Mouse (Mus musculus) embryo, embryonic 9.5 days (tissue): Measurements from ENCODE around the gene Zfp740.

Experiments used
- DNase-seq: peaks from one replicate; pipeline ENCODE4 v3.0.0-alpha.2; 2017; ENCODE audit errors: extremely low spot score

Gene Zfp740

DNA sequence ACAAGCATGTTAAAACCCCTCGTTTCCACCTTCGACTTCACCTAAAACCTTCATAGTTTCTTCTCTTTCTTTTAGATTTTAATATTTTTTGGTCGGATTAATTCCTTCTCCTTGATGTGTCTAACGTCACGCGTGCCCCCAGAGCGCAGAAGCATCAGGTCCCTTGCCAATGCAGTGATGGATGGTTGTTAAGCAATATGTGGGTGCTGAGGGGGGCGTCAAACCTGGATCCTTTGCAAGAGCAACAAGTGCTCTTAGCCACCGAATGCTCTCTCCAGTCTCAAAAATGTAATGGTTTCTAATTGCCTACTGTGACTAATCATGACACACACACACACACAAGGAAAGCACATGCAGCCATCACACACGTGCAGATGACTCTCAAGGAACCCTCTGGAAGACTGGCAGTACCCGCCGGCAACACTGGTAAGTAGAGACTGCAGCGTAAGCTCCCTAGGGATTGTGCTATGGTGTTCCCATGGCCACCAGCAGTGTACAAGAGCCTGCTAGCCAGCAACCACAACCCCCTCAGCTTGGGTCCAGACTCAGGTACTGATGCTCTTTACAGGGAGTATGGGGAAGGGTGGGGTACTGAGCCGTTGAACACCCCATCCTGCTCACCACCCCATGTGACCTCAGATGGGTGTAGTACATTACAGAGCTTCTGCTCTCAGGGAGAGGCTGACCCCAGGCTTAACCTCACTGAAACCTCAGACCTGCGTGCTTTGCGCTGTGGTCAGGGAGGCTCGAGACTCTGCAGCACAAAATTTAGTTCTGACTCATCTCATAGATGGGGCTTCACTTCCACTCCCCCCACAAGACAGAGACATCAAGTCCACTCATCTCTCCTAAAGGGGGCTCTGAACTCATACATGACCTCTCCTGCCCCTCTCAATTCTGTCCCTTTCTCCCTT, 27.6 kb downstream of the Zfp740 start:
- no peak for DNase-seq

DNA sequence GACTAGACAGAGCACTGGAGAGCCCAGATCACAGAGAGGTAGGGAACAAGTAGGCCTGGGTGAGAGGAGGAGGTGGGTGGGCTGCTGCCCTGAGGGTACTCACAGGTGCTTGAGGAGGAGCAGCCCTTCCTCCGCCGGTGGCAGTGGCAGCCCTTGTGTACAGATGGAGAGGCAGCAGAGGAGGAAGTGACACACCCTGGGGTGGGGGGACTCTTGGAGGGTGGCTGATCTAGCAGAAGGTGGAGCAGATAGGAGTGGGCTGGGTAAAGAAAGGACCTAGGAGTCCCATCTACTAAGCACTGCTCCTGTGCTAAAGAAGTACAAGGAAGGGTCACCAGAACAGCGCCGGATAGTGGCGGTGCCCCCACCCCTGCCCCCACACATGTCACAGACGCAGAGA, 28.7 kb downstream of the Zfp740 start, which contains the start of gene Itgb7:
TSS of gene Itgb7 (minus strand) at position 197 of the 400 bp plus-strand sequence.
- DNase-seq: no peak

DNA sequence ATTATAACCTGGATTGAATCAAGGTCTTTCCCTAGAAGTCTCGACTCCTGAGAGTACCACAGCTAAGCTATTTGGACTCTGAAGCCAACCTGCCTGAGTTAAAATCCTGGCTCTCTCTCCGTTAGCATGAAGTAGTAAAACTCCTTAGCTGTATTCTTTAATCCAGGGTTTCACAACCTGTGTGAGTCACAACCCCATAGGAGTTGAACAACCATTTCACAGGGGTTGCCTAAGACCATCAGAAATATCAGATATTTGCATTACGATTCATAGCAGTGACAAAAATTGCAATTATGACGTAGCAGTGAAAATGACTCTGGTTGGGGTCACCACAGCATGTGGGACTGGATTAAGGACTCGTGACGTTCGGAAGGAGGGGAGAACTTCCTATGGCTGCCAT, 29.7 kb downstream of the Zfp740 start:
- DNase-seq: no peak

DNA sequence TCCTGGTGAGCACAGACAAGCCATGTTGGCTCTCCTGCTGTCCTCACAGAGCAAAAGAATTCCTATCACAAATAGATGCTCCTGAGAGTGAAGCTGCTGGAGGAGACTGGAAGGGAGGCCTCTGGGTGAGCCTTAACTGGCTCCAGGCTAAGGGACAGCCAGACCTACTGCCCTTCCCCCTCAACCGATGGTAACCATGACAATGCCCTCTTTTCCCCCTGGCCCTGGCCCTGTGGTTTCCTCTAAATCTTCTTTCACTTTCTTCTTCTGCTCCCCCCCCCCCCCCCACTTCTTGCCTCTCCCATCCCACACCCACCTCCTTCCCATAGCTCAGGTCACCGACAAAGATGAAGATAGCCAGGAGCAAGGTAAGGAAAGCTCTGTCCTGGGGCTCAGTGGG, 30.8 kb downstream of the Zfp740 start:
- no peak for DNase-seq

DNA sequence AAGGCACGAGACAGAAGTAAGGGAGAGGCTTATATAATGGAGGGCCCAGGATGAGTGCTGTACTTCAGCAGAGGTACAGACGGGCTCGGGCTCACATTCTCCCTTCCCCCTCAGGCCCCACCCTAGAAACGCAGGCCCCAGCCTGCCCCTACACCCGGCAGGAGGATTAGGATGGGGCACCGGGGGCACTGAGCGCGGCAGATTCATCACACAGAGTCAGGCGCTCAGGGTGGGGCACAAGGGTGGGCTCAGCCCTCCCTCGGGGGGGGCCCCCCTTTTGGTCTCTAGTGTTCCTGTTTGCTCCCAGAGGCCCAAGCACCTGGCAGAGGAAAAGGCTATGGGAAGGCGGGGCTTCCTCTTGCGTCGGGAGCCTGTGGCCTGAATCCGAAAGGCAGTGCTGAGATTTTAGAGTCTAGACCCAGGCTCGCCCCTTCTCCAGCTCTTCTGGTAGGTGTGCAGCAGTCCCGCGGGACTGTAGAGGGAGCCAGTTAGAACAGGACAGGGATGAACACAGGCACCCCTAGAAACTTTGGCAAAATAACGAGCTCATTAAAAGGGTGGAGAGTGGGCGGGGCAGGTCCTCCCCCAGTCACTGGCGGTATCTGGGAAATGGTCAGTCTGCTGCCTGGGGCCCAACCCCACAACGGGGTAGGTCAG, 32.5 kb downstream of the Zfp740 start:
- no peak for DNase-seq

DNA sequence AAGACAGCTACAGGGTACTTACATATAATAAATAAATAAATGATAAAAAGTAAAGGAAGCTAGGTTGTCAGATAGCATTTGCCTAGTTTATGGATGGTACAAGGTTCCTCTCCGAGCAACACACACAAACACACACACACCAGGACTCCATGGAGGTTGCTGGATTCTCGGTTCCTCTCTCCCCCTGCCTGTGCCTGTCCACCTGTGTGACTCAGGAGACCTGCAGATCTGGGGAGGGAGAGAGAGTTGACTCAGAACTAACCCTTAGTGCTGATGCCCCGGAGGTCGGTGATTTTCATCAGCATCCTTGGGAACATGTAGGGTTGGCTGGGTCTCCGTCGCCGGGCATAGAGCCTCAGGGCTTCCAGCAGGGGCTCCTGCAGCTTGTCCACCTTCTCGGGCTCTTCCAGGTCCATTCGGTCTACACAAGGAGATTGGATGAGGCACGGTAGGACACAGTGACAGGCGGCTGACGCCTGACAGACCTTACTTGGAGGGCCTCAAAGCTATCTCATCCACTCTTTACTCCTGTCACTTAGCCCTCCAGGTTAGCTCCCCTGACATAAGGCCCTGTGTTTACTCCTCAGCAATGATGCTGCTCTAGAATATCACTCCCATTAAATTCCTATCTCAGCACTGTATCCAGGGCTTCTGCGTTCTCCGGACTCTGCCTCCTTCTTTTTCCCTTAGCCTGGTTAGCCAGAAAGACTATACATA, 35.7 kb downstream of the Zfp740 start:
- DNase-seq: no peak

DNA sequence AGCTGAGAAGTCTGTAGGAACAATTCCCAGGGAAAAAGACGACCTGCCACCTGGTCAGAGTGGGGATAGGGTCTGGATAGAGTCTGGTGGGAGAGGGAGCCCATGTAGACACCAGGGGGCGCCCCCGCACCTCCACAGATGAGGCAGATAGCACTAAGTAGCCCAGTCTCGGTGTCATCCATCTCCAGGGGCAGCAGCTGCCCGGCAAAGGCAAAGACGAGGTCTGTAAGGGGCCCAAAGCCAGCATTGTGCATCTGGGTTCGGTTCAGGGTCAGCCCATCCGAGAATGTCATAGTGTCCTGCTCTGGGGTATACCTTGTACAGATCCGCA, 36.2 kb downstream of the Zfp740 start:
- DNase-seq: peak; percentile 87

DNA sequence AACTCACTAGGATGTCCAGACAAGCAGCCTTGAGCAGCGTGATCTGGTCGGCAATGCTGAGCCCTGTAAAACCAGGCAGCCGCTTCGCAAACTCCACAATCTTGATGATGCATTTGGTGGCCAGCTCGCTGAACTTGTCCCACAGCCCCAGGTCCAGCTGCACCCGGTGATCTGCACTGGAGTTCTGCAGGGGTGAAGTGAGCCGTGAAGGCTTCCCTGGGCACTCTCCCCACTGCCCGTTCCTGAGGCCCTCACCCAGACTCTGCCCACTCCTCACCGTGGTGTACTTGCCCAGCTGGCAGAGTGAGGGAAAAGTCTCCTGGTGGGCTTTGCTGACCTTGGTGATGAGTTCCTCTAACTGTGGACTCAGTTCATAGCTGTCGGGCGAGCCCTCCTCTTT, 36.8 kb downstream of the Zfp740 start:
- no peak for DNase-seq

DNA sequence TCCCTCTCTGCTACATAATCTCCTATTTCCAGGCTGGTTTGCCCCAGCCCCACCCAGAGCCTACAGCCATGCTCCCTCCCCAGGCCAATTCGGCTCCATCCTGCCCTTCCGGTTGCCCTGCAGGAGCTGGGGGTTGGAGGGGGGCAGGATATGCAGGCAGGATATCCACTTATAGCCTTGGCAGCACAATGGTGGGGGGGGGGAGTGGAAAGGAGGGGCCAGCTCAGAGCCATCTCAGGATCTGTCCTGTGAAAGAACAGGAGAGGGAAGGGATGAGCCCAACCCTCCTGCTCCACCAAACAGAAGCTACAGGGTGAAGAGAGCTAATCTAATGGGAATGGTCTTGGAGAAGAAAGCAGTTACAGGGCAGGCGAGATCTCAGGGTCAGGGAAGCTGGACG, 37.6 kb downstream of the Zfp740 start:
- no peak for DNase-seq

DNA sequence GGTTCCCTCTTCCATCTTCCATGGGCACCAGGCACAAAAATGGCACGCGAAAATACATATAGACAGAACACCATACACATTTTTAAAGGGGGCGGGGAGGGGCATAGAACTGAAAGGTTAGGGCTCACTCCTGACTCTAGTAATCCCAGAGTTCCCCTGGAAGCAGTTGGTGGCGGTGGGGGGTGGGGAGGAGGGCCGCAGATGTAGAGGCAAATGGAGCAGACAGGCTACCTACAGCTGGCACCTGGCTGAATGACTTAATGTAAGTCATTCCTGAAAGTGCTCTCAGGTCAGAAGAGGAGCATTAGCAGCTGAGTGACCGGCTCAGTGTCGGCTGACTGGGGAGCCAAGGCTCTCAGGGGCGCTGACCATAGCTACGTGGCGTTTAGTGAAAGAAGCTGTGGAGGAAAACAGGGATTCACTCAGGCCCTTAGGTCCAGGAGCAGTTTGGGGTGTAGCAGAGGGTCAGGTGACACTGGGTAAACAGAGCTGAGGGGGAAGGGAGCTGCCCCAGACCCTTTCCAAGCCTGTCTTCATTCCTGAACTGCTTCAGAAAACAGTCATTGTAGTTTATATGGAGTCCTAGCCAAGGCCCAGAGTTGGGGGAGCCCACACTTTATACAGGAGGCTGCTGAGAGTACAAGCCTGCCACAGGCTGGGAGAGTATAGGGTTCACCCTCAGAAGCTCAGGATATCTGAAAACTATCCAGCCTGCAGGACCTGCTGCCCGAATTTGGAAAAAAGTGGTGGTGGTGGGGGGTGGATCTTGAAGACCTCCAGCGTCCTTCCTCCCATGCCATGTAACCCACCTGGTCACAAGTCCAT, 39.6 kb downstream of the Zfp740 start:
- DNase-seq: no peak

DNA sequence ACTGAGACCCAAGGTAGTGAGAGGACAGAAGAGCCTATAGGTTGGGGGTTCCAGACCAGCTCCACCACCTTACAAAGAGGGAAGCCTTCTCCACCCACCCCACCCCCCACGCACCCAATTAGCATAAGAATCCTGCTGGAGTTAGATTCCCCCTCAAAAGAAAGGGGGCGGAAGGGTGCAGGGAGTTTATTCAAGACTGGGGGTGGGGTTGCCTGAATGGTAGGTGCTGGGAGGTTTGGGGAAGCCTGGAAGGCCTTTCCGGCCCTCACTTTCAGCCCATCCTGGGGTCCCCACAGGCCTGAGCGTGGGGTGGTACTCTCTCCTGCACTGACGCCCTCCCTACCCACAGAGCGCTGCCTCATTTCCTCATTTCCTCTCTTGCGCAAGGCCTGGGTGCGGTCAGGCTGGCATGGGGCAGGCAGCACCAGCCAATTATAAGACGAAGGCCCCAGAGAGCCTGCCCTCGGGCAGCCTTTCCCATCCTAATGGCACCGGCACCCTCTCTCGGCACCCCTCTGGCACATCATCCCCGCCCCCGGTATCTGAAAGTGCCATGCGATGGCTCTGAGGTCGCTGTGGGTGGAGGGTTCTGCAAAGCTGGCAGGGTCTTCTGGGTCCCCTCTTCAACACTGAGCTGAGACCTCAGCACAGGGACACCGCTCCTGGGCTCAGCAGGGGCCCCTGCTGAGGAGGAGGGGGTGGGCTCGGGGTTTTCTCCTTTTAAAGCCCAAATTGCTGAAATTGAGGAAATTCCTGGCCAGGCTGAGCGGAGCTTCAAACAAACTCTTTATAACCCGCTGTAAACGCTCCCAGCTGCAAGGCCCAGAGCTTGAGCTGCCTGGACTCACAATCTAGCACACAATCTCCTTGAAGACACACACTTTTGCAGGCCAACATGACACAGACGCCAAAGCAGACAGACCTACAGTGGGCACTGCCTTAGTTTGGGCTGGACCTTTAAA, 40.5 kb downstream of the Zfp740 start:
- DNase-seq: no peak

DNA sequence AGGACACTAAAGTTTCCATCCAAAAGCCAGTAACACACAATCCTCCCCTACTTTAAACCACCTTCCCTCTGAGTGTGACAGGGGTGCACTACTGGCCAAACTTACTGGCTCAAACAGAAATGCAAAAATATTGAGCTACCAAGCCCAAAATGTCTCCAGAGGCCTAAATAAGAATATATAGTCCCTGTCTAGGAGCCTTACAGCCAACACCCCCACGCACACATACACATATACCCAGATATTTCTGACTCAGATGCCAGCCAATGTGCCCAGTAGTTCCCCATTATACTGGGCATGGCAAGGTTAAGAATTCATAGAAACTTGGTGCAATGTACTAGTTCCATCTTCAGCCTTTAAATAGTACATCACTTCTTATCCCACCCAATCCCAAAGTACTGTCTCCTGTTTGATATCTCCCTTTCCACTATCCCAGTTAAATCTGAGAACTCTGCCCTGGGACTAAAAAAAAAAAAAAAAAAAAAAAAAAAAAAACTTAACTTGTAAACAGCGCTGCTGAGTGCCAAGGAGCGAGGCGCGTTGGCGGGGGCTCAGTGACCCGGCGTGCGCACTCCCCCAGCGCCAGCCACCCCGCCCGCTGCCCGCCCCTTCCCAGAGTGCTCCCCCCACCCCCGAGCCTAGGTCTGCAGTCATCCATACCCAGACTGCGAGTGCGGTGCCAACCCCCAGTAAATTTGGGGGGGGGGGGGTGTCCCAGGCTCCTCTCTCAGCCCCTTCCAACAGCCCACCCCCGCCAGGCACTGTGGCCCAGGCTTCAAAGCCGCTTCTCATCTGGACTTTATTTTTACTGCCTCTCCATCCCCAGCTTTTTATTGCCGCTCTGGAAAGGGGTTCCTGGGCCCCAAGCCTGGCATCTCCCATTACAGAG, 41.5 kb downstream of the Zfp740 start:
- no peak for DNase-seq

DNA sequence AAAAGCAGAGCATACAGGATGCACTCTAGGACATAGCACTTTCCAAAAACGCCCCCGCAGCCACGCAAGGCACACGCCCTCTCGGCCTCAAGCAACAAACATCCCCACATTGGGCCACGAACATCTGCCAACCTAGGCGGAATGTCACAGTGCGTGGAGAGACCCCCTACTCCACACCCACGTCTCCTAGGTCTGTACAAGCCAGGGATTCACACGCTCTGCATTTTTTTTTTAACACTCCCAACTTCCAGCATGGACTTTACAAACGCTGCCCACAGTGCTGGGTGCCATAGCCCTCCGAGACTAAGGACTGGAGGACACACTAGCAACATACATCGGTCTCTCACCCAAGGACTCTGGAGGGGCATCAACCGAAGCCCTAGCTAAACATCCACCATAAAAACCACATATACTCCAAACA, 42.4 kb downstream of the Zfp740 start:
- DNase-seq: no peak

DNA sequence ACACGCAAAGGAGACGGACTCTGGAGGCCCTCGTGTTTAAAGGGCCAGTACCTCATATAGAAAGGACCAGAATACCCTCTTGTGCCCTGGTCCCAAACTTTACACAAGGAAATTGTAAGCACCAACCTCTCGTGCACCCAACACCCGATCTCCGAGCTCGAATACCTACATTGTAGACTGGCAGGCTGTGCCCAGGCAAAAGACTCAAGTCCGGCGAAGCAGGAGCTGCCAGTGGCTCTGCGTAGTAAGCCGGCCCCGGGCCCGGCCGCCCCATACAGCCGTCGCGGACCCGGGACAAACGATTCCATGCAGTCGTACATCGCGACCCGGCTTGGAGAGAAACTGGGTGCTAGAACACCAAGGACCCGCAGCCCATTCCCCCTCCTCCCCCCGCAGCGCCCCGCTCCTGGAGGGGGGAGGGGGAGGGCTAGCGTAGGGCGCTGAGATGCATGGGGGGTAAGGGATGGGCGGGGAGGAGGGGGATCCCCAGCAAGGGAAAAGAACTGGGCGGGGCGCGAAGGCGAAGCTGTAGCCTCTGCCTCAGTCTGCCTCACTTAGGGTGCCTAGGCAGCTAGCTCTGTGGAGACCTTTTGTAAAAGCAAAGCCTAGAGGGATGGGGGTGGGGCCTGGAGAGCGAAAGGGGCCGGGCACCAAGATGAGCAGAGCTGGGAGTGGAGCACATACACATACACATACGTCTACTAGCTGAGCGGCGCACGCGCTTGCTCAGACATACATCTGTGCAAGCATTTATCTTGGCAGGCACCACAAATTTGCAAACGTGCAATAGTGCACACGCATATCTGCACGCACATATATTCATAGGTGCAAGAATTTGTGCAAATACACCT, 43.1 kb downstream of the Zfp740 start:
- peak; percentile 81 for DNase-seq

DNA sequence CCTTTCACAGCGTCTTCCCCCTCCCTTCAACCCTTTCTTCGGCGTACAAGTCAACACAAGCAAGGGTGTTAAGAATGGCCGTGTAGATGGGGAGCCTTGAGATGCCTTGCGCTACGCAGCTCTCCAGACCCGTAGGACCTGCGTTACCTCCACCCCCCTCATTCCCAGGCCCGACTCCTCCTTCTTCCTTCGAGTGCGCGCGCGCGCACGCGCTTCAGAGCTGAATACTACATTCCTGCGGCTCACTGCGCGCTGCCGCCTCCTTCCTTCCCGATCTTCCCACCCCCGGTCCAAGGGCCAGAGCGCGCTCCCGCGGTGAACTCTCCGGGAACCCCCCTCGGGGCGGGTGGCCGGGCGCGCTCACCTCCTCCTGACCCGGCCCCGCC, 43.8 kb downstream of the Zfp740 start:
- DNase-seq: peak; percentile 92

DNA sequence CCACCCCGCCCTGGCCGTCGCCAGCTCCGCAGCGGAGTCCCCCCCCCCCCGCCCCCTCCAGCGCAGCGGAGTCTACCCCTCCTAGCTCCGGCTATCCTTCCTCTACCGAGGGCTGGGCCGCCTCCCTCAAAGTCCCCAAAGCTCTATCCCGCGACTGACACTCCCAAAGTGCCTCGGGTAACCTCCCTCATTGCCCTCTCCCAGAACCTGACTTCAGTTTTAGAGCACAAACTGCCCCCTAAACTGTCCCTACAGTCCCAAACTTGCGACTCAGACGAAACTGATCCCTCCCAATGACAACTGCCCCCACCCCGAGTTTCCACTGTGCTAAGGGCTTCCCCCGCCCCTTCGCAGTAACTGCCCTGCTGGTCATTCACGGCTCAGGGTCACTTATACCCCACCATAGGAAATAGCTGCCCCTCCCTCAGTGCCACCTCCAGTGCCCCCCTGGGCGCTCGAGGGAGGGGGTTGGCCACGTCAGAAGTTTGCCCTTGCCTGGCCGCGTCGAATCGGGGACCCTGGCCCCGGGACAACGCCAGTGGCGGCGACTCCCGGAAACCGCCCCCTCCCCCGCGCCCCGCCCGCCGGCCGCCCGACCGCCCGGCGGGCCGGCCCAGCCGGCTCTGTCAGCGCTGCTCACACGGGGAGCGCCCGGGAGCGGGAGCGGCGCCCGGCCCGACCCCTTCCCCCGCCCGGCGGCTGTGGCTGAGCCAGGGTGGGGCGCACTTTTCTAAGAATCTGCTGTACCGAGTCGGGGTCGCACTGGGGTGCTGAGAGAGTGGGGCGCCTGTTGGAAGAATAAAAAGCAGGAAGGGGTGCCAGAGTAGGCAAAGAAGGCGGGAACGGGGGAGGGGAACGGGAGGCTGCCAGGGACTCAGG, 44.4 kb downstream of the Zfp740 start:
- DNase-seq: peak; percentile 83

DNA sequence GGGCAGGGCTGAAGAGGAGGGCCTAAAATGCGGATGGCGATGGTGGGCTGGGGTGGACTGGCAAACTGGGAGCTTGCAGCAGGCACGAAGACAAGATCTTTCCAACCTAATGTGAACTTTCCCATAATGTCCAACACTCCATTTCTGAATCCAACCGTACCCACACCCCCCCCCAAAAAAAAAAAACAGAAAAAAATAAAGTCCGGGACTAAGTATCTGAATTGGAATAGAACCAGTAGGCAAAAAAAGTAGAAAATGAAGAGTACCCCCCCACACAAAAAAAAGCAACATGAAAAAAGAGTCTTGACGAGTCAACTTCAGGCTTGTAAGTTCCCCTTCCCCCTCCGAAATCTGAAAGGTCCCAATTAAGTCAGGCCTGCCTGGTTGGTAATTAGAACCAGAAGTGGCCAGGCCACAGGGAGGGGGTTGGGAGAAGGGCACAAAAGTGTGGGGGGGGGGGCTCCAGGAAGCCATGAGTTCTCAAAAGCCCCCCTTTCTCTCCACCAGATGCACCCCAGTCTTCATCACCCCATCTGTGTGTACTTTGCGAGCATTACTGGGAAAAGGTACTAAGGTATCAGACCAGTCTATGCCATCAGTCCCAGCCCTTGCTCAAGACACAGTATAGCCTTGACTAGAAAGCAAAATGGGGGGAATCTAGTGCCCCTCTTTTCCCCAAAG, 45.2 kb downstream of the Zfp740 start:
- peak; percentile 64 for DNase-seq
